Mouse (Mus musculus): ENCODE measurements at regions not wholly inside any gene's neighbourhood (a gene's known extent, or its start where the extent isn't known, plus 50 kb on each side); places are given as distances from the start of the nearest gene placed in this dataset.
"Not testable (repeated sequence)": the region's sequence is repeated elsewhere in the genome, so short reads cannot be mapped to it uniquely, and the experiment has no call there.

DNA sequence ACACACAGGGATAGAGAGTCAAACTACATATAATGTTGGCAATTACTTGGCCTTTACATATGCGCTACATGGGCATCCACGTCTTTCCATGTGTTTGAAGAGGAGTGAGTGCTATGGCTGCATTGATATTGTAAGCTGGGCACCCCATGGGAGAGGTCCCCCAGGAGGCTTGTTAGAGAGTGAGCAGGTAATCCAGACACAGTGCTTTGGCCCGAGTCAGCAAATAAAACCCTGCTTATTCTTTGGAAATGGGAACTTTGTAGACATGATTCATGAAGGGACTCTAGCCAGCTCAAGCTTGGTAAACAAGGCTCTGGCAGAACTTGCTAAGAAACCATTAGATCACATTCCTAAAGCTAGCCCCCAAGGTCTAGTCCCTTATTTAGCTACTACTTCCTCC is 557.6 kb upstream of the Gm10131 start:
- H3K27ac ChIP-seq (ENCODE audit: insufficient read depth, low read depth, low read length, poor library complexity, severe bottlenecking), result no peak overlapping the region
- H3K4me3 ChIP-seq (ENCODE audit: insufficient read depth in 1 of 2, low read depth in 1 of 2, low read length in 2 of 2, poor library complexity in 1 of 2, severe bottlenecking in 1 of 2), result no peak overlapping the region
- no peak overlapping the region for H3K9ac ChIP-seq (ENCODE audit: insufficient read depth, low read depth, low read length, poor library complexity, severe bottlenecking)
- TF ChIP-seq CHD2 (IDR thresholded peaks at IDR 0.05; ENCODE audit: low read depth, low read length) (no peak), MAFK (IDR thresholded peaks at IDR 0.05; ENCODE audit: insufficient read depth, low read depth, low read length) (no peak), HCFC1 (IDR thresholded peaks at IDR 0.05; ENCODE audit: borderline replicate concordance, insufficient read depth, low read length) (no peak), ZNF384 (IDR thresholded peaks at IDR 0.05; ENCODE audit: low read depth, low read length) (no peak), ZC3H11A (IDR thresholded peaks at IDR 0.05; ENCODE audit: borderline replicate concordance, low read depth, low read length) (no peak)
- in situ Hi-C loops (cut with MboI; ENCODE audit: low sequenced_read_pairs in 2 of 2, unreplicated experiment in 2 of 2), result no loop called here
- DNase-seq (ENCODE audit: low read depth, low spot score), result no peak
- no peaks in the 10 kb centered on the region for H3K36me3 ChIP-seq (ENCODE audit: control insufficient read depth, insufficient read depth, low read length, poor library complexity, severe bottlenecking)
- no peaks in the 10 kb centered on the region for H3K9me3 ChIP-seq (ENCODE audit: control insufficient read depth, insufficient read depth, low read depth, low read length)
- no peaks in the 10 kb centered on the region for H3K4me1 ChIP-seq (ENCODE audit: control insufficient read depth in 2 of 2, insufficient read depth in 2 of 2, low read length in 2 of 2, poor library complexity in 1 of 2)

DNA sequence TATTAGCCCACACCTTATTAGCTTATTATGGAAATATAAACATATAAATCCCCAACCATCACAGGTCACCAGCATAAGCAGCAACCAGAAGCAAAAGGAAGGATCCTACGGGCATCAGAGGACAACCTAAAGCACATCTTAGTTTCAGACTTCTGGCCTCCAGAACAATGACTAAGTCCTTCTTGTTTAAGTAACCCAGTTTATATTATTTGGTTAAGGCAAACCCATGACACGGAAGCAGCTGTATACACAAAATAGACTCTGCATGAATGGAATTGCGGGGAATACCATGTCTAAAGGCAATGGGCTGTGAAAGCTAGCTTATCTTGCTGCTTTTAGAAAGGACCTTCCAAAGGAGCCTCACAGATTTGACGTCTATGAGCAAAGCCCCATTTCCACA is 552.9 kb upstream of the Gm10131 start:
- DNase-seq (ENCODE audit: low read depth, low spot score), result no peak
- H3K36me3 ChIP-seq (ENCODE audit: control insufficient read depth, insufficient read depth, low read length, poor library complexity, severe bottlenecking), result no peaks in the 10 kb centered on the region
- TF ChIP-seq CHD2 (IDR thresholded peaks at IDR 0.05; ENCODE audit: low read depth, low read length) (no peak), ZNF384 (IDR thresholded peaks at IDR 0.05; ENCODE audit: low read depth, low read length) (no peak), MAFK (IDR thresholded peaks at IDR 0.05; ENCODE audit: insufficient read depth, low read depth, low read length) (no peak)
- no peak overlapping the region for H3K9ac ChIP-seq (ENCODE audit: insufficient read depth, low read depth, low read length, poor library complexity, severe bottlenecking)
- no peaks in the 10 kb centered on the region for H3K9me3 ChIP-seq (ENCODE audit: control insufficient read depth, insufficient read depth, low read depth, low read length)
- in situ Hi-C loops (cut with MboI; ENCODE audit: low sequenced_read_pairs in 2 of 2, unreplicated experiment in 2 of 2), result no loop called here
- no peaks in the 10 kb centered on the region for H3K4me1 ChIP-seq (ENCODE audit: control insufficient read depth in 2 of 2, insufficient read depth in 2 of 2, low read length in 2 of 2, poor library complexity in 1 of 2)
- no peak overlapping the region for H3K27ac ChIP-seq (ENCODE audit: insufficient read depth, low read depth, low read length, poor library complexity, severe bottlenecking)
- no peak overlapping the region for H3K4me3 ChIP-seq (ENCODE audit: insufficient read depth in 1 of 2, low read depth in 1 of 2, low read length in 2 of 2, poor library complexity in 1 of 2, severe bottlenecking in 1 of 2)

DNA sequence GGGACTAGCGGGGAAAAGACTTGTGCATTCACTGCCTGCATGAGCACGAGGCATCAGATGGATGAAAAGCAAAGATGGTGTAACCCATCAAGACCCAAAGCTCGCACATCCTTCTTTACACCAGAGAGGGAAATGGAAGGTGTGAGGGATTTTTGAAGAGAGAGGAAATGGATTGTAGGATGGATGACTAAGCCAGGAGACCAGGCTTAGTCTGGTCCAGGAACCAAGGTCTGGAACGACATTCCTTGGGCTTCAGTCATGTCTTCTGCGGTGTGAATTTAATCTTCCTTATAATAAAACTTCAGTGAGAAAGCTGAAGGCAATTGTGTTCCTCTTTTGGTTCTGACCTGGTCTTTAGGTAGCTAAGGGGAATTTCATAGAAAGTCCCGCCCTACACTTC is 551.0 kb upstream of the Gm10131 start:
- no peak for DNase-seq (ENCODE audit: low read depth, low spot score)
- H3K4me1 ChIP-seq (ENCODE audit: control insufficient read depth in 2 of 2, insufficient read depth in 2 of 2, low read length in 2 of 2, poor library complexity in 1 of 2), result no peaks in the 10 kb centered on the region
- in situ Hi-C loops (cut with MboI; ENCODE audit: low sequenced_read_pairs in 2 of 2, unreplicated experiment in 2 of 2), result no loop called here
- no peaks in the 10 kb centered on the region for H3K9me3 ChIP-seq (ENCODE audit: control insufficient read depth, insufficient read depth, low read depth, low read length)
- no peak for TF ChIP-seq CHD2 (IDR thresholded peaks at IDR 0.05; ENCODE audit: low read depth, low read length)
- TF ChIP-seq ZC3H11A (IDR thresholded peaks at IDR 0.05; ENCODE audit: borderline replicate concordance, low read depth, low read length), result no peak
- no peak for TF ChIP-seq HCFC1 (IDR thresholded peaks at IDR 0.05; ENCODE audit: borderline replicate concordance, insufficient read depth, low read length)
- no peak for TF ChIP-seq ZNF384 (IDR thresholded peaks at IDR 0.05; ENCODE audit: low read depth, low read length)
- no peak for TF ChIP-seq MAFK (IDR thresholded peaks at IDR 0.05; ENCODE audit: insufficient read depth, low read depth, low read length)
- H3K4me3 ChIP-seq (ENCODE audit: insufficient read depth in 1 of 2, low read depth in 1 of 2, low read length in 2 of 2, poor library complexity in 1 of 2, severe bottlenecking in 1 of 2), result no peak overlapping the region
- no peak overlapping the region for H3K9ac ChIP-seq (ENCODE audit: insufficient read depth, low read depth, low read length, poor library complexity, severe bottlenecking)
- H3K27ac ChIP-seq (ENCODE audit: insufficient read depth, low read depth, low read length, poor library complexity, severe bottlenecking), result no peak overlapping the region
- no peaks in the 10 kb centered on the region for H3K36me3 ChIP-seq (ENCODE audit: control insufficient read depth, insufficient read depth, low read length, poor library complexity, severe bottlenecking)

DNA sequence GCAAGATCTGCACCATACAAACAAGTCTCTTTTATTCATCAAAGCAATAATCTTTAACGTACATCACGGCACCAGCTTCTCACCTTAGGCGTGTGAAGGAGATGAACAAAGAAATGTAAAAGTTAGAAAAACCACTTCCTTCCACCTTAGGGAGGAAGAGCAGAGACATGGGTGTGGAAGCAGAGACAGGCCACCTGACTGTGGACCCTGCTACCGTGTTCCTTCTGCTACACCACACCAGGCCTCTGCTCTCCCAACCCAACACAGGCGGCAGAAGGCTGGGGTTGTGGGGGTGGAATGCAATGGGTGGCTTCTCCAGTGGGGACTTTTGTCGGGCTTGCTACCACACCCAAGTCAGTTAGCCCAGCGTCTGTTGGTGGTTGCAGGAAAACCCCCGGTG is 540.2 kb upstream of the Gm10131 start:
- no peak for DNase-seq (ENCODE audit: low read depth, low spot score)
- H3K36me3 ChIP-seq (ENCODE audit: control insufficient read depth, insufficient read depth, low read length, poor library complexity, severe bottlenecking), result no peaks in the 10 kb centered on the region
- H3K27ac ChIP-seq (ENCODE audit: insufficient read depth, low read depth, low read length, poor library complexity, severe bottlenecking), result no peak overlapping the region
- in situ Hi-C loops (cut with MboI; ENCODE audit: low sequenced_read_pairs in 2 of 2, unreplicated experiment in 2 of 2), result no loop called here
- TF ChIP-seq ZNF384 (IDR thresholded peaks at IDR 0.05; ENCODE audit: low read depth, low read length) (no peak), ZC3H11A (IDR thresholded peaks at IDR 0.05; ENCODE audit: borderline replicate concordance, low read depth, low read length) (no peak)
- H3K4me1 ChIP-seq (ENCODE audit: control insufficient read depth in 2 of 2, insufficient read depth in 2 of 2, low read length in 2 of 2, poor library complexity in 1 of 2), result no peaks in the 10 kb centered on the region
- H3K4me3 ChIP-seq (ENCODE audit: insufficient read depth in 1 of 2, low read depth in 1 of 2, low read length in 2 of 2, poor library complexity in 1 of 2, severe bottlenecking in 1 of 2), result no peak overlapping the region
- no peak overlapping the region for H3K9ac ChIP-seq (ENCODE audit: insufficient read depth, low read depth, low read length, poor library complexity, severe bottlenecking)
- H3K9me3 ChIP-seq (ENCODE audit: control insufficient read depth, insufficient read depth, low read depth, low read length), result no peaks in the 10 kb centered on the region

DNA sequence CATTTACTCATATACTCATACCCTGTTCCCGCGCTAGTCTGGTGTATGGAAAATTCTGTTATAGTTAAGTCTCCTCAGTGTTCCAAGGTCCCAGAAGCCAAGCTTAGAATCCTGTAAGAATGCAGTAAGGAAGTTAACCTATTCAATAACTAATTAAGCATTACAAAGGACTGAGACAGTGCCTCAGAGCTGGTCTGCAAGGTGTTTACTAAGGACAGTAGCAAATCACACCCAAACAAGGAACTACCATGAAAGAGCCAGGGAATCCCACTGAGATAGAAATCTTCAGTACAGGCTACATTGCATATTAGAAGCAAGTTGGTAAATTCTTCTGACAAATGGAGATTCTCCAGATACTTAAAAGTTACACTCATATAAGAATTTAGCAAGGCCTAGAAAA is 516.7 kb upstream of the Gm10131 start:
- H3K4me1 ChIP-seq (ENCODE audit: control insufficient read depth in 2 of 2, insufficient read depth in 2 of 2, low read length in 2 of 2, poor library complexity in 1 of 2); DNase-seq (ENCODE audit: low read depth, low spot score); H3K9ac ChIP-seq (ENCODE audit: insufficient read depth, low read depth, low read length, poor library complexity, severe bottlenecking); H3K4me3 ChIP-seq (ENCODE audit: insufficient read depth in 1 of 2, low read depth in 1 of 2, low read length in 2 of 2, poor library complexity in 1 of 2, severe bottlenecking in 1 of 2); H3K27ac ChIP-seq (ENCODE audit: insufficient read depth, low read depth, low read length, poor library complexity, severe bottlenecking); H3K36me3 ChIP-seq (ENCODE audit: control insufficient read depth, insufficient read depth, low read length, poor library complexity, severe bottlenecking); in situ Hi-C loops (cut with MboI; ENCODE audit: low sequenced_read_pairs in 2 of 2, unreplicated experiment in 2 of 2); H3K9me3 ChIP-seq (ENCODE audit: control insufficient read depth, insufficient read depth, low read depth, low read length): not testable (repeated sequence)

All from ES-E14 (cell line).